Comparison of ENCODE assay signal across 9 mouse cellular contexts in the genomic region with DNA sequence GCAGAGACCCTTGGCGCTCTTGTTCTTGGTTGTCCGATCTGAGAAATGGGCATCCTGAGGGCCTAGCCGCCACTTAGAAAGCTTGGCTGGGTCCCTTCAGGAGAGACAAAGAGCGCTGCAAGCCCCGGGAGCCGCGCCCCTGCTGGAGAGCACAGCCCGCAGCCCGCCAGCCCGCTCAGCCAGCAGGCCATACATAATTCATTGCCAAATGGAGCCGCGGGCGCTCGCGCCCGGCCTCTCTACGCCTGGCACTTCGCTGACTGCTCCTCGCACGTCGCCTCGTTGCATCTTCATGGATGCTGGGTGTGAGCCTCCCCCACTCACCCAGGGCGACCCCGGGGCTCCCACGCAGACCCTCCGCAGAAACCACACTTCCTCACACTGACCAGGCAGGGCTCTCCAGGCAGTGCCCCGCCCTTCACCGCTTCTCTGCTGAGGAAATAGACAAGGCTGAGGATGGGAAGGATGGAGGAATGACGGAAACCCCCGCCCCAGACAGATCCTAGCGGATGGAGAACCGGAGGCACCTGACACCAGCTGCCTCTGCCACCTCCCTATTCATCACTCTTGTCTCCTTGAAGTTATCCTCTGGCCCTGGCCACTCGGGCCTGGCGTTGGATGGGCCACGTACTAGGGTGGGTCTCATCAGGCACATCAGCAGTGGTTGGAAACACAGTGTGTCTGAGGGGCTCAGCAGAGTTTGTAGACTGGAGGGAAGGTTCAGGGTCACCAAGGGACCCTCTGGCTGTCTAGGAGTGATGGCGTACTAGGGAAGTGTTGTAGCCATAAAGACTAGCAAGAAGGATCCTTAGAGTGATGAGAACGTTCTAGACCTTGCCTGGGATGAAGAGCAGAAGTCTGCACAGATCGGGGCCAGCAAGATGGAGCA.
DNase-seq lines count a peak whose midpoint lies in the region; ATAC-seq and TF ChIP-seq lines count a peak whose summit lies in the region.
"Had no signal": no experiment of that assay in that cellular context is flagged by ENCODE, and none has a peak within 500 bp of the region (broad histone marks: within the 10 kb centered on the region; RNA-seq: fewer than 3 reads in every experiment).

No protein-coding gene starts in this region.

- 21% methylated on average over 38 of the region's 38 CpGs for WGBS in heart, postnatal 0 days
- 16% methylated on average over 38 of the region's 38 CpGs for WGBS in limb, embryonic 14.5 days

- no peaks in the 10 kb centered on the region for H3K9me3 ChIP-seq in heart, postnatal 0 days (replicated peaks; ENCODE audit: control insufficient read depth, low read length)
- no peaks in the 10 kb centered on the region for H3K9me3 ChIP-seq in limb, embryonic 14.5 days (ENCODE audit: control insufficient read depth, low read length)

- no peak for TF ChIP-seq POLR2A in limb, embryonic 14.5 days (IDR thresholded peaks at IDR 0.05; ENCODE audit: borderline replicate concordance, extremely low read depth, insufficient read depth, insufficient read length)

- TF ChIP-seq EP300 in heart, postnatal 0 days (IDR thresholded peaks at IDR 0.05; ENCODE audit: low read depth) = no peak

- intact Hi-C loops in gastrocnemius, adult 2 months (cut with DNase I) = no loop called here
- intact Hi-C loops in gastrocnemius, postnatal 36 days (cut with DNase I) = no loop called here

- peak; percentile 64 for DNase-seq in gastrocnemius, adult 2 months
- no peak for DNase-seq in gastrocnemius, postnatal 36 days
- DNase-seq in urinary bladder, postnatal 14 days (ENCODE audit: low spot score) = peak; percentile 23
- DNase-seq in urinary bladder, adult 18-20 months (ENCODE audit: low spot score in 2 of 2) = no peak
- no peak for DNase-seq in heart, postnatal 0 days (ENCODE audit: low spot score)
- peak; percentile 46 for DNase-seq in limb, embryonic 14.5 days (ENCODE audit: low spot score)
- peak; percentile 79 for DNase-seq in neural tube, embryonic 10.5 days (ENCODE audit: extremely low spot score, low spot score)
- DNase-seq in ovary, postnatal 10 days (ENCODE audit: low spot score) = no peak

- H3K4me1 ChIP-seq in heart, postnatal 0 days (ENCODE audit: control insufficient read depth, insufficient read depth) = peaks cover 11% of the 10 kb centered on the region
- H3K4me1 ChIP-seq in limb, embryonic 14.5 days (ENCODE audit: control insufficient read depth, insufficient read depth, low read length) = peaks cover 47% of the 10 kb centered on the region

- H3K27me3 ChIP-seq in heart, postnatal 0 days (ENCODE audit: control insufficient read depth, insufficient read depth, low read length) = no peaks in the 10 kb centered on the region
- no peaks in the 10 kb centered on the region for H3K27me3 ChIP-seq in limb, embryonic 14.5 days (ENCODE audit: control insufficient read depth, insufficient read depth, low read length)

- no peaks in the 10 kb centered on the region for H3K36me3 ChIP-seq in heart, postnatal 0 days (replicated peaks; ENCODE audit: control insufficient read depth, insufficient read depth, low read length)
- H3K36me3 ChIP-seq in limb, embryonic 14.5 days (ENCODE audit: control insufficient read depth, insufficient read depth, low read length) = no peaks in the 10 kb centered on the region

- TF ChIP-seq CTCF in gastrocnemius, adult 2 months (IDR thresholded peaks at IDR 0.05) = peak; percentile 41
- TF ChIP-seq CTCF in heart, postnatal 0 days (IDR thresholded peaks at IDR 0.05; ENCODE audit: low read depth) = peak; percentile 9; the same call in 1 of the 2 replicates

- peak overlapping the region; percentile 53 for H3K4me3 ChIP-seq in gastrocnemius, adult 2 months
- H3K4me3 ChIP-seq in heart, postnatal 0 days (ENCODE audit: low read depth, low read length) = no peak overlapping the region
- no peak overlapping the region; the same call in 1 of the 2 replicates for H3K4me3 ChIP-seq in limb, embryonic 14.5 days (replicated peaks; ENCODE audit: low read length)
- H3K4me3 ChIP-seq: erythroblast, embryonic 14.5 days had no signal

- peak overlapping the region; percentile 50 for H3K4me2 ChIP-seq in heart, postnatal 0 days (ENCODE audit: low read depth, low read length)
- H3K4me2 ChIP-seq in limb, embryonic 14.5 days (replicated peaks; ENCODE audit: low read depth, low read length, severe bottlenecking) = peak overlapping the region; percentile 28

- 0 out of 2 replicates have a peak overlapping the region, but pooled peaks have one; percentile 16 for H3K9ac ChIP-seq in heart, postnatal 0 days (replicated peaks; ENCODE audit: low read depth, low read length)
- H3K9ac ChIP-seq in limb, embryonic 14.5 days (ENCODE audit: low read depth, low read length, severe bottlenecking) = peak overlapping the region; percentile 43

- peak overlapping the region; percentile 65 for H3K27ac ChIP-seq in gastrocnemius, adult 2 months
- no peak overlapping the region for H3K27ac ChIP-seq in heart, postnatal 0 days (ENCODE audit: low read depth)
- H3K27ac ChIP-seq in limb, embryonic 14.5 days (replicated peaks; ENCODE audit: low read depth, low read length) = 0 out of 2 replicates have a peak overlapping the region, but pooled peaks have one; percentile 33

- ATAC-seq in heart, postnatal 0 days (ENCODE audit: insufficient read depth, low read depth) = peak; percentile 47
- ATAC-seq in limb, embryonic 14.5 days (ENCODE audit: low FRiP score, low read depth) = peak; percentile 26; the same call in 1 of the 2 replicates

Comparison
In these comparisons a context has a peak if more than half of its experiments do, and no peak if none do; other contexts are left out.
1. DNase-seq: peak in gastrocnemius, adult 2 months (single experiment), urinary bladder, postnatal 14 days (single experiment), limb, embryonic 14.5 days (single experiment) and neural tube, embryonic 10.5 days (single experiment); none in gastrocnemius, postnatal 36 days (0 of 2), urinary bladder, adult 18-20 months (0 of 2), heart, postnatal 0 days (single experiment) and ovary, postnatal 10 days (single experiment).